Mouse (Mus musculus): ENCODE results near the gene Cstad.

DNA sequence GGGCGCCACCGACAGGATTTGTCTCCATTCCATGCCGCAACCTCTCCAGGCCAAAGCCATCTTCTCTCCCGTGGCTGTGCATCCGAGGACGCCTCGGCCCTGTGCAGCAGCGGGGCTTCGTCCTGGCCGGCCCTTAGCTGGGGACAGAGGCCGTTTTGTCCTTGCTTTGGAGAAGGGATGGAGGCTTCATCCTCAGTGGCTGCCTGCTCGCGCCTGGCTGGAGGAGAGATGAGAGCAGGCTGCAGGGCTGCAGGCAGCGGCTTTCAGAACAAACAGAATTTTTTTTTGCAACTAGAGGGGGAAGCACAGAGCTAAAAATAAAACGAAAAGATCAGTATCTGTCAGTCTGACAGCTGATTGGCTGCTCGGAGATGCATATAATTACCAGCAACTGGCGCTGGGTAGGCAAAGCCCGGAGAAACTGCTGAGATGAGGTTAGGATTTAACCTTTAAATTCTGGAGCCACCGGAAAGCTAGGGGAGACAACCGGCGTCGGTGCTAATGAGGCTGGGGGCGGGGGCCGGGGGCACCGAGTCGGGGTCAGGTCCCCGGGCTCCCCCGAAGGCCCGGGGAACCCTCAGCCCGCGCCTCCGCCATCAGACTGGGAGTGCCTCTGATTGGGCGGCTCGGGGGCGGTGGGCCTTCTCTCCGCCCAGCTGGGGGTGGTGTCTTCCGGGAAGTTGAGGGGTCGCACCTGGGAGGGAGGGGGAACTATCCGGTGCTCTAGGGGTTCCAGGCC, at the start of gene Cstad:
- TF ChIP-seq CTCF (IDR thresholded peaks at IDR 0.05; ENCODE audit: extremely low read depth, insufficient read length, insufficient replicate concordance, low read depth, low read length) (no peak), POLR2A (IDR thresholded peaks at IDR 0.05; ENCODE audit: low read depth, low read length) (0 out of 2 replicates have a peak, but pooled peaks have one; percentile 32)
